Mouse (Mus musculus): Measurements from ENCODE around the gene Hist4h4. TPM values are rescaled to one million over a fixed set of nuclear protein-coding genes. Genes with fewer than 3 reads are reported as not detected.

Gene Hist4h4
- polyA plus RNA-seq (2012; ENCODE audit: insufficient read depth, insufficient read length, missing spikeins): not detected in 2 replicates

GRCm38 (mm10) chr6:136803739-136804633 lies at the start of gene Hist4h4:
Gene Hist4h4, minus strand, starts transcription at chr6:136804415.
- Histone ChIP-seq H3K27ac (replicated peaks; ENCODE audit: low read depth, low read length) (peak within 1 kb of the TSS; percentile 92), H3K4me3 (ENCODE audit: insufficient read depth, low read depth, low read length) (peak within 1 kb of the TSS; percentile 70), H3K4me1 (ENCODE audit: control insufficient read depth, insufficient read depth, insufficient read length, low read length) (peaks cover 6% of the 10 kb centered on the region; the same call in 1 of the 2 replicates)

GRCm38 (mm10) chr6:136852762-136853161 lies 48.5 kb upstream of the Hist4h4 start:
- no peak overlapping the region for H3K4me3 ChIP-seq (ENCODE audit: insufficient read depth, low read depth, low read length)
- no peak overlapping the region for H3K27ac ChIP-seq (replicated peaks; ENCODE audit: low read depth, low read length)
- no peaks in the 10 kb centered on the region for H3K4me1 ChIP-seq (ENCODE audit: control insufficient read depth, insufficient read depth, insufficient read length, low read length)

- H3K4me3 ChIP-seq (ENCODE audit: insufficient read depth, low read depth, low read length): no peak overlapping the region
- H3K4me1 ChIP-seq (ENCODE audit: control insufficient read depth, insufficient read depth, insufficient read length, low read length): no peaks in the 10 kb centered on the region
- no peak overlapping the region for H3K27ac ChIP-seq (replicated peaks; ENCODE audit: low read depth, low read length)
Observed at GRCm38 (mm10) chr6:136852348-136852747, 48.1 kb upstream of the Hist4h4 start.

GRCm38 (mm10) chr6:136850267-136850666 lies 46.1 kb upstream of the Hist4h4 start:
- H3K4me1 ChIP-seq (ENCODE audit: control insufficient read depth, insufficient read depth, insufficient read length, low read length): no peaks in the 10 kb centered on the region
- no peak overlapping the region for H3K27ac ChIP-seq (replicated peaks; ENCODE audit: low read depth, low read length)
- no peak overlapping the region for H3K4me3 ChIP-seq (ENCODE audit: insufficient read depth, low read depth, low read length)

- Histone ChIP-seq H3K4me1 (ENCODE audit: control insufficient read depth, insufficient read depth, insufficient read length, low read length) (no peaks in the 10 kb centered on the region), H3K4me3 (ENCODE audit: insufficient read depth, low read depth, low read length) (no peak overlapping the region), H3K27ac (replicated peaks; ENCODE audit: low read depth, low read length) (no peak overlapping the region)
Observed at GRCm38 (mm10) chr6:136848971-136849370, 44.8 kb upstream of the Hist4h4 start.

- no peak overlapping the region for H3K4me3 ChIP-seq (ENCODE audit: insufficient read depth, low read depth, low read length)
- no peaks in the 10 kb centered on the region for H3K4me1 ChIP-seq (ENCODE audit: control insufficient read depth, insufficient read depth, insufficient read length, low read length)
- no peak overlapping the region for H3K27ac ChIP-seq (replicated peaks; ENCODE audit: low read depth, low read length)
Observed at GRCm38 (mm10) chr6:136848399-136848798, 44.2 kb upstream of the Hist4h4 start.

GRCm38 (mm10) chr6:136847790-136848189 lies 43.6 kb upstream of the Hist4h4 start:
- Histone ChIP-seq H3K4me3 (ENCODE audit: insufficient read depth, low read depth, low read length) (no peak overlapping the region), H3K27ac (replicated peaks; ENCODE audit: low read depth, low read length) (no peak overlapping the region), H3K4me1 (ENCODE audit: control insufficient read depth, insufficient read depth, insufficient read length, low read length) (no peaks in the 10 kb centered on the region)

- no peak overlapping the region for H3K27ac ChIP-seq (replicated peaks; ENCODE audit: low read depth, low read length)
- H3K4me3 ChIP-seq (ENCODE audit: insufficient read depth, low read depth, low read length): no peak overlapping the region
- H3K4me1 ChIP-seq (ENCODE audit: control insufficient read depth, insufficient read depth, insufficient read length, low read length): no peaks in the 10 kb centered on the region
Observed at GRCm38 (mm10) chr6:136847267-136847666, 43.1 kb upstream of the Hist4h4 start.

GRCm38 (mm10) chr6:136845706-136846480 lies 41.7 kb upstream of the Hist4h4 start:
- Histone ChIP-seq H3K4me1 (ENCODE audit: control insufficient read depth, insufficient read depth, insufficient read length, low read length) (no peaks in the 10 kb centered on the region), H3K27ac (replicated peaks; ENCODE audit: low read depth, low read length) (no peak overlapping the region), H3K4me3 (ENCODE audit: insufficient read depth, low read depth, low read length) (no peak overlapping the region)

GRCm38 (mm10) chr6:136844903-136845302 lies 40.7 kb upstream of the Hist4h4 start:
- H3K27ac ChIP-seq (replicated peaks; ENCODE audit: low read depth, low read length): no peak overlapping the region
- H3K4me1 ChIP-seq (ENCODE audit: control insufficient read depth, insufficient read depth, insufficient read length, low read length): no peaks in the 10 kb centered on the region
- no peak overlapping the region for H3K4me3 ChIP-seq (ENCODE audit: insufficient read depth, low read depth, low read length)

GRCm38 (mm10) chr6:136837323-136837722 lies 33.1 kb upstream of the Hist4h4 start:
- no peak overlapping the region for H3K4me3 ChIP-seq (ENCODE audit: insufficient read depth, low read depth, low read length)
- no peak overlapping the region for H3K27ac ChIP-seq (replicated peaks; ENCODE audit: low read depth, low read length)
- H3K4me1 ChIP-seq (ENCODE audit: control insufficient read depth, insufficient read depth, insufficient read length, low read length): no peaks in the 10 kb centered on the region

GRCm38 (mm10) chr6:136835352-136835751 lies 31.1 kb upstream of the Hist4h4 start, which contains the start of gene Smco3:
Gene Smco3, minus strand, starts transcription at chr6:136835452.
- Histone ChIP-seq H3K27ac (replicated peaks; ENCODE audit: low read depth, low read length) (no peak within 1 kb of the TSS), H3K4me3 (ENCODE audit: insufficient read depth, low read depth, low read length) (no peak within 1 kb of the TSS), H3K4me1 (ENCODE audit: control insufficient read depth, insufficient read depth, insufficient read length, low read length) (no peaks in the 10 kb centered on the region)

GRCm38 (mm10) chr6:136831712-136832111 lies 27.5 kb upstream of the Hist4h4 start:
- no peak overlapping the region for H3K27ac ChIP-seq (replicated peaks; ENCODE audit: low read depth, low read length)
- H3K4me1 ChIP-seq (ENCODE audit: control insufficient read depth, insufficient read depth, insufficient read length, low read length): no peaks in the 10 kb centered on the region; the same call in 1 of the 2 replicates
- no peak overlapping the region for H3K4me3 ChIP-seq (ENCODE audit: insufficient read depth, low read depth, low read length)

GRCm38 (mm10) chr6:136828681-136829080 lies 24.5 kb upstream of the Hist4h4 start:
- no peaks in the 10 kb centered on the region; the same call in 1 of the 2 replicates for H3K4me1 ChIP-seq (ENCODE audit: control insufficient read depth, insufficient read depth, insufficient read length, low read length)
- peak overlapping the region; percentile 59; the same call in 1 of the 2 replicates for H3K4me3 ChIP-seq (ENCODE audit: insufficient read depth, low read depth, low read length)
- no peak overlapping the region for H3K27ac ChIP-seq (replicated peaks; ENCODE audit: low read depth, low read length)

- Histone ChIP-seq H3K4me1 (ENCODE audit: control insufficient read depth, insufficient read depth, insufficient read length, low read length) (no peaks in the 10 kb centered on the region; the same call in 1 of the 2 replicates), H3K27ac (replicated peaks; ENCODE audit: low read depth, low read length) (peak within 1 kb of the TSS; percentile 89), H3K4me3 (ENCODE audit: insufficient read depth, low read depth, low read length) (peak within 1 kb of the TSS; percentile 95)
Observed at GRCm38 (mm10) chr6:136827881-136828561, 23.8 kb upstream of the Hist4h4 start, which contains the start of gene Wbp11. Gene Wbp11, minus strand, starts transcription at chr6:136828233.
